Mouse (Mus musculus) c-Kit-positive CD71-positive TER-119-negative erythroid progenitor cells, embryonic 14.5 days (primary cell): ENCODE results near the gene Pth1r.

ENCODE experiments used
- DNase-seq: peaks from one replicate; pipeline ENCODE4 v3.0.0-alpha.2; 2013; ENCODE audit warnings: low read depth

Pth1r gene

DNA sequence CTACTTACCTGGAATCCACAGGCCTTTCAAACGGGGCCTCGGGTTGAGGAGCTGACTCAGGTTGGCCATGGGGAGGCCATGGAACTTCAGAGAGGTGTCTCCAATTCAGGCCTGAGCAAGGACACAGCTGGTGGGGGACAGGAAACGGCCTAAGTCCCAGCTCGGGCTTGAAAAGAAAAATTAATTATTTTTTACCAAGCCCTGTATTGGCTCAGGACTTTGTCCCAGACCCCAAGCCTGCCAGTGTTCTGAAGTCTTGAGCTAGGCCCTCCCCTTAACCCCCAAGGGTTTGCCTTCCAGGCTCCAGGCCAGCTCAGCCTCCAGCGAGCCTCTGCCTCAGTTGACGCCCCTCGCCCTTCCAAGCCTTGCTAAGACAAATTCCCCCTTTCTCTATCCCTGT, at the start of gene Pth1r:
TSS of gene Pth1r (minus strand) at position 185 of the 400 bp plus-strand sequence.
- no peak for DNase-seq

DNA sequence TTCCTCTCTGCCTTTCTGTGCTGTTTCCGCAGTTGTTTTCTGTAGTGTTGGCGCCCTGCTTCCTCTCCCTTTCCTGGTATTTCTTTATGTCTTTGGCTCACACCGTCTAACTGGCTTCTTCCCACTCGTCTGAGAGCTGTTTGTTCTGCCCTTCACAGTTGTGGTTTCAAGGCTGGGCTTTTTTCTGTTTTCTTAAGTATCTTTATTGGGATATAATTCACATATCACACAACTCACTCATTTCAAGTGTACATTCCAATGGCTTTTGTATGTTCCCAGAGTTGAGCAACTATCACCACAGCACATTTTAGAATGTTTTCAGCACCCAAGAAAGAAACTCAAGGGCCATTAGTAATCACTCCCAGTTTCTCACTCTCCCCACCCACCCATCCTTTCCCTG, 43.5 kb upstream of the Pth1r start:
- no peak for DNase-seq

- no peak for DNase-seq
Observed at GRCm38 (mm10) chr9:110788169-110788568, 41.2 kb upstream of the Pth1r start.

- DNase-seq = no peak
Observed at GRCm38 (mm10) chr9:110783611-110784010, 36.7 kb upstream of the Pth1r start.

GRCm38 (mm10) chr9:110781731-110782130, 34.8 kb upstream of the Pth1r start:
- DNase-seq = no peak

- DNase-seq = peak; percentile 71
Observed at GRCm38 (mm10) chr9:110781256-110781721, 34.3 kb upstream of the Pth1r start.

GRCm38 (mm10) chr9:110779242-110779913, 32.4 kb upstream of the Pth1r start:
- DNase-seq = no peak

GRCm38 (mm10) chr9:110778559-110778958, 31.6 kb upstream of the Pth1r start:
- no peak for DNase-seq

DNA sequence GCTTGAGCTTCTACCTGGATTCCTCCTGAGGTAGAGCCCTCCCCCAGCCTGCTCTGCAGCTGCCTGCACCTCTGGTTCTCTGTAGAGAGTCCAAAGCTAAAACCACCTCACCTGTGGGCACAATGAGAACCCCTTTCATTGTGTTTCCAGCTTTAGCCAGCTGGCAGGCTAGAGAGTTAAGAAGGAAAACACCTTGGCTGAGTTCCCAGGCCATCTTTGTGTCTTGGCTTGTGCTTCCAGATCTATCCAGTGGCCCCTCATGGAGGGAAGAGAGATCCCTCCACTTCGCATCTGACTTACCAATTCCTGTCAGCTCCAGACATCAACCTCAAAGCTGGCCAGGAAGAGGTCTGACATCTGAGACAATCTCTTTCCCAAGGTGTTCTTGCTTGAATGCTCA, 31.2 kb upstream of the Pth1r start:
- DNase-seq = no peak

GRCm38 (mm10) chr9:110775269-110776022, 28.5 kb upstream of the Pth1r start:
- DNase-seq = no peak

DNA sequence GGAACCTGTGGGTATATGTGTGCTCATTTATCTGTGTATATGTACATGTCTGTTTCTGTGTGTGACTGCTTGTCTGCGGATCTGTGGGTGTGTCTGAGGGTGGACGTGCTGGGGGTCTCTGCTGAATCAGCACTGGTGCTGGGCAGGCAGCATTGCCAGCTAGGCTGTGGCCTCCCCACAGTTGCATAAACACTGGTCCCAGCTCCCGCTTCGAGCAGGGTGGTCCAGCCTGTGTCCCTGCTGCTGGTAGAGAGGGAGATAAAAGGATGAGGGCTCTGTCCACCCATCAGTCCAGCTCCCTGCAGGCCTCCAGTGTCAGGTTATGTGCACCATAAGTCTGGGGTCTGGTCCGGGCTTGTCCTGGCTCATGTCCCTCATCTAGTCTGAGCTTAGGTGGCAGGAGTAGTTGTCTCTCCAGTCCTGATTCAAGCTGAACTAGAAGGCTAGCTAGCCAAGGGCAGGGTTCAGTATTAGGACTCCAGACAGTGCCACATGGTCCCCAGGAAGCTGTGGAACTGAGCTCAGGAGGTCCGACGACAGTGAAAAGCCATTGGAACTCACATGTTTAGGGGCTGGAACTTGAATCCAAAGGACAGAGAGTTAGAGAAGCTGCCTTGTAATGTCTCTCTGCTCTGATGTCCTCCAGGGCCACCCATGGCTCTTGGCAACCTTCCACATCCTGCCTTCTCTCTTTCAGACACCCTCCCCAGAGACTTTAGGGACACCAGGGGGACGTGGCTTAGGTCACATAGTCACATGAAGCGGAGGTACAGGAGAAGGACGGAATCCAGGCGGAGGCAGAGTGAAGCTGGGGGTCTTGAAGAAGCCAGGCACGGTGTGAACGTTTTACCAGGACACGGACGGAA, 27.7 kb upstream of the Pth1r start:
- no peak for DNase-seq

DNA sequence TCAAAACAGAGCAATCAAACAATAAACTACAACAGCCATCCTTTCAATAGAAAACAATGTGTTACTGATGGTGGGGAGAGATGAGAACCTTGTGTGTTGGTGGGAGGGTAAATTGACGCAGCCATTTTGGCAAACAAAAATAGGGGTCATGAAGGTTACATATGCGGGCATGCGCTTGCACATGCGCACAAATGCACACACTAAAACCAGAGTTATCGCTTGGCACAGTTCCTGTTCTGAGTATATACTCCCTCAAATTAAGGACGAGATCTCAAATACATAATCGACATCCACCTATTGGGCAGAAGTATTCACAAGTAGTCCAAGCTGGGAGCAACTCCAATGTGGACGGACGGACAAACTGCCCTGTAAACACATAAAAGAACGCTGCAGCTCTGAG, 25.4 kb upstream of the Pth1r start:
- no peak for DNase-seq

DNA sequence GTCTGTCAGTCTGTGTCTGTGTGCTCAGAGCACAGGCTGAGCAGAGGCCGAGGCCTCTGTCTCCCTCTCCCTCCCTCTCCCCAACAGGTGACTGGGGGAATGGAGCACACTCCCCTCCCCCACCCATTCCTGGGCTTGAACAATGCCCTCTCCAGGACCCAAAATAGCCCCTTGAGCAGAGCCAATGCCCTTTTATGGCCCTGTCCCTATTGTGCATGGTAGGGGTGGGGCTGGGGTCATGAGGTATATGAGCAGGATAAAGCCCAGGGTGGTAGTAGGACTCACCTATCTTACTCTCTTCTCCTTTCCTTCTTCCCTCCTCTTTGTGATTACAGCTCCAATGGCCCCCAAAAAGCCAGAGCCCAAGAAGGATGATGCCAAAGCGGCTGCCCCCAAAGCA, 16.5 kb upstream of the Pth1r start:
- DNase-seq = no peak

GRCm38 (mm10) chr9:110762763-110763162, 15.8 kb upstream of the Pth1r start:
- no peak for DNase-seq

DNA sequence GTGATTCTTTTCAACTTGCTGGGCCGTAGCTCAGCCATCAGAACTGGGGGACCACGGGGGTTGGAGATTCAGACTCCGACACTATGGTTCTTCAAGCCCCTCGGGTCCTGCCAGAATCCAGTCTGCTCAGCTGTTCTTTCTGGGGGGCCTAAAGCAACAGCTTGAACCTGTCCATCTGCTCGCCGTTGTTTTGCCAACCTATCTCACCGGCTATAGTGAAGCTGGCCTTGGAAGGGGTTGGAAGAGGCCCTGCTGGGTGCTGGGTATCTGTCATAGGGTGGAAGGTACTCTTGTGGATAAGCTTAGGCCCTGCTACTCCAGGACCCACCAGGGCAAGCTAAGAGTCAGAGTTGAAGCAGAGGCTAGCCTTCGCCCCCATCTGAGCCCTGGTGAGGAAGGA, 13.9 kb upstream of the Pth1r start:
- DNase-seq = no peak

DNA sequence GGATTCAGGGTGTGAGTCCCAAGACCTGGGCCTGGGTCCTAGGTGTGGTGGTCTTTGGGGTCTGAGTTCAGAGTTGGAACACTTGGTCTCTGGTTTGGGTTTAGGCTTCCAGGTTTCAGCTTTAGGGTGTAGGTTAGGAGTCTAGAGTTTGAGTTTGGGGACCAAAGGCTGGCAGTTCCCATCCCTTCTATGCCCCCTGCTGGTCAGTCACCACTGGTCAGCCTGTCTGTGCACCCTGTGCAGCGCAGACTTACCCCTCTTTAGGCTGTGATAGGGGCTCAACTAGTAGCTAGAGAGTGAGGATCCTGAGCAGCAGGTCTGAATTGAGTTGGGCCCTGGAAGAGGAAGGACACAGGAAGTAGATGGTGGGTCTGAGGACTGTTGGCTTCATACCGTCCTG, 12.3 kb upstream of the Pth1r start:
- DNase-seq = no peak

DNA sequence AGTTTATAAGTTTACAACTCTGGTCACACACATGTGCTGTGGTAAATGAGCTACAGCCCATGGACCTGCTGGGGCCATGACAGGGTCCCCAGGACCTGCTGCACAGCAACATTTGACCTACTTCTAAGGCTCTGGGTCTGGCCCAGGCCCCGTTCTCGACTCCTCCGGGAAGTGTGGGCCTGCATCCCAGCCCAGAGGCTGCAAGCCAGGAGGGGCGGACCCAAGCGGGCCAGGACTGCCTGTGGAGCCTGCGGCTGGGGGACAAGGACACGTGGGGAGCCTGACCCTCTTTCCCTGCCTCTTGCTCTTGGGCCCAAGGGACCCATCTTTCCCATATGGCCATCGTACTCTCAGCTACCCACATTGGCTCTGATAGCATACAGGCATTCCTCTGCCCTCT, 11.7 kb upstream of the Pth1r start:
- no peak for DNase-seq

- DNase-seq = no peak
Observed at GRCm38 (mm10) chr9:110757816-110758215, 10.9 kb upstream of the Pth1r start.

DNA sequence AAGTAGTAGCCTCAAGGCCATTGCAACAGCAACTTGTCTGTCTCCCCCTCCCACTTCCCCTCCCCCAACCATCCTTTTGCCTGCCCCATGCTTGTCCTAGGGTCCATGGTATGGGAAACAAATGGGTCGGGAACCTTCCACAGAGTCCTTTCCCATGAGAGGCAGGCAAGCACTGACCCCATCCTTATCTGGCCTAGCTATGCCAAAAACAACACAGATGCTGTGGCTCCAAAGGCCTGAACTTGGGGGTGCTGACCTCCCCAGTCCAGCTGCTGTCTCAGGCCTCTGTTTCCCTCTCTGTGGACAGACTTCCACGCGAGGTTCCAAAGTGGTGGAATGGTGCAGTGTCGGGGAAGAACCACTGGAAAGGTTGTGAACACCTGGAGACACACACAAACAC, 6.8 kb upstream of the Pth1r start:
- no peak for DNase-seq

DNA sequence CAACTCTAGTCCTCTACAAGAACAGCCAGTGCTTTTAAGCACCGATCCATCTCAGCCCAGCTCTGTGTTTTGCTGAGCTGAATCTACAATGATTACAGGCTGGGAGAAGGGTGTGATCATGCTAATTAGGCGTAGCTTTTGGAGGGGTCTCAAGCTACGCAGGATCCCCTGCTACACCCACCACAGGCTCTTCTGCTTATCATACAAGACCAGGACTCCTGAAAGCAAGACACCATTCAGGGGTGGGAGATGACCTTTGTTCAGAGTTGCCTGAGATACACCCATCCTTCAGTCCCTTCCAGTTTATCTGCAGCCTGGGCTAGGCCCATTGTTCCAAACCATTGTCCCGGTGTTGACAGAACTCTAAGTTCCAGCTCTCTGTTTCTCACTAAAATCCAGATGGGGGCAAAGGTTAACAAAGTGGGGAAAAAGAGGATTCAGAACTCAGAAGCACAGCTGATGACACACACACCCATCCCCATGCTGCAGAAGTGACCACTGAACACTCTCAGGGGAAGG, 6.0 kb upstream of the Pth1r start:
- no peak for DNase-seq

GRCm38 (mm10) chr9:110751412-110751811, 4.5 kb upstream of the Pth1r start:
- DNase-seq = no peak

GRCm38 (mm10) chr9:110750404-110751187, 3.7 kb upstream of the Pth1r start:
- DNase-seq = no peak
